Mouse (Mus musculus) thymus, postnatal 25 days (tissue): ENCODE measurements around the gene Pttg1.

ENCODE experiments used
- DNase-seq: peaks from one replicate; pipeline ENCODE4 v3.0.0; 2022

Pttg1 gene

GRCm38 (mm10) chr11:43425824-43426413 lies at the start of gene Pttg1:
Pttg1 (minus strand) TSS chr11:43426251.
- peak; percentile 85 for DNase-seq

- no peak for DNase-seq
Measured at GRCm38 (mm10) chr11:43474225-43474774, 48.2 kb upstream of the Pttg1 start, which contains the start of gene C1qtnf2. C1qtnf2 (plus strand) TSS chr11:43474276.

- no peak for DNase-seq
Measured at GRCm38 (mm10) chr11:43473635-43474224, 47.7 kb upstream of the Pttg1 start.

- no peak for DNase-seq
Measured at GRCm38 (mm10) chr11:43473115-43473514, 47.1 kb upstream of the Pttg1 start.

GRCm38 (mm10) chr11:43470881-43471820 lies 45.1 kb upstream of the Pttg1 start:
- no peak for DNase-seq

- DNase-seq, result no peak
Measured at GRCm38 (mm10) chr11:43470118-43470517, 44.1 kb upstream of the Pttg1 start.

- no peak for DNase-seq
Measured at GRCm38 (mm10) chr11:43463204-43463603, 37.2 kb upstream of the Pttg1 start.

GRCm38 (mm10) chr11:43452266-43452665 lies 26.2 kb upstream of the Pttg1 start:
- no peak for DNase-seq

- no peak for DNase-seq
Measured at GRCm38 (mm10) chr11:43451322-43451721, 25.3 kb upstream of the Pttg1 start.

- no peak for DNase-seq
Measured at GRCm38 (mm10) chr11:43449916-43450315, 23.9 kb upstream of the Pttg1 start.

GRCm38 (mm10) chr11:43443183-43443582 lies 17.1 kb upstream of the Pttg1 start:
- no peak for DNase-seq

GRCm38 (mm10) chr11:43441121-43441520 lies 15.1 kb upstream of the Pttg1 start:
- DNase-seq, result no peak

GRCm38 (mm10) chr11:43434024-43434407 lies 8.0 kb upstream of the Pttg1 start:
- no peak for DNase-seq

GRCm38 (mm10) chr11:43433254-43434023 lies 7.4 kb upstream of the Pttg1 start, which contains the start of gene Slu7:
Slu7 (plus strand) TSS chr11:43433744.
- peak; percentile 70 for DNase-seq

- DNase-seq, result peak; percentile 33
Measured at GRCm38 (mm10) chr11:43426414-43426884, 398 bp upstream of the Pttg1 start.

- no peak for DNase-seq
Measured at GRCm38 (mm10) chr11:43425166-43425709, 813 bp downstream of the Pttg1 start.

- peak; percentile 17 for DNase-seq
Measured at GRCm38 (mm10) chr11:43424386-43424785, 1.7 kb downstream of the Pttg1 start.

GRCm38 (mm10) chr11:43417201-43417600 lies 8.8 kb downstream of the Pttg1 start:
- no peak for DNase-seq

- DNase-seq, result peak; percentile 73
Measured at GRCm38 (mm10) chr11:43412771-43413451, 13.1 kb downstream of the Pttg1 start.

- DNase-seq, result peak; percentile 75
Measured at GRCm38 (mm10) chr11:43411413-43411812, 14.6 kb downstream of the Pttg1 start.

GRCm38 (mm10) chr11:43410291-43410690 lies 15.8 kb downstream of the Pttg1 start:
- DNase-seq, result no peak
